In genomic region chr4:133023636-133024035, GRCm38 (mm10) we compare ENCODE assay signal across 9 mouse cellular contexts. TPM values are rescaled to one million over a fixed set of nuclear protein-coding genes. Genes with fewer than 3 reads are reported as not detected.
DNase-seq lines count a peak whose midpoint lies in the region; ATAC-seq lines count a peak whose summit lies in the region.
"Had no signal": no experiment of that assay in that cellular context is flagged by ENCODE, and none has a peak within 500 bp of the region (broad histone marks: within the 10 kb centered on the region; RNA-seq: fewer than 3 reads in every experiment).

No protein-coding gene starts in this region.

- peak; percentile 46 for DNase-seq in adrenal gland, postnatal 14 days
- no peak for DNase-seq in adrenal gland, postnatal 4 days (ENCODE audit: low spot score in 2 of 2)
- no peak for DNase-seq in limb, embryonic 10.5 days (ENCODE audit: low spot score)
- no peak for DNase-seq in hindbrain, embryonic 14.5 days (ENCODE audit: low spot score)
- no peak for DNase-seq in thymus, postnatal 14 days
- DNase-seq in MN1 (ENCODE audit: low spot score) = no peak
- DNase-seq: right cerebral cortex, postnatal 4 days had no signal

- peaks cover 13% of the 10 kb centered on the region; the same call in 1 of the 2 replicates for H3K36me3 ChIP-seq in limb, embryonic 15.5 days
- peaks cover 58% of the 10 kb centered on the region for H3K36me3 ChIP-seq in limb, embryonic 10.5 days
- H3K36me3 ChIP-seq in hindbrain, embryonic 14.5 days (replicated peaks; ENCODE audit: control insufficient read depth, insufficient read depth) = no peaks in the 10 kb centered on the region
- no peaks in the 10 kb centered on the region for H3K36me3 ChIP-seq in neural tube, embryonic 15.5 days

- ATAC-seq in limb, embryonic 15.5 days (ENCODE audit: insufficient number of reproducible peaks, low FRiP score, low TSS enrichment, low read depth) = no peak
- ATAC-seq in hindbrain, embryonic 14.5 days (ENCODE audit: low FRiP score) = no peak
- ATAC-seq in neural tube, embryonic 15.5 days (ENCODE audit: low FRiP score) = no peak

- 81% methylated on average over 6 of the region's 6 CpGs for WGBS in limb, embryonic 15.5 days
- WGBS in limb, embryonic 10.5 days = 88% methylated on average over 6 of the region's 6 CpGs
- WGBS in hindbrain, embryonic 14.5 days = 73% methylated on average over 6 of the region's 6 CpGs
- WGBS in neural tube, embryonic 15.5 days = 68% methylated on average over 6 of the region's 6 CpGs

- H3K27ac ChIP-seq in limb, embryonic 15.5 days = peak overlapping the region; percentile 86
- no peak overlapping the region for H3K27ac ChIP-seq in limb, embryonic 10.5 days
- 0 out of 2 replicates have a peak overlapping the region, but pooled peaks have one; percentile 15 for H3K27ac ChIP-seq in hindbrain, embryonic 14.5 days
- H3K27ac ChIP-seq in neural tube, embryonic 15.5 days (replicated peaks) = peak overlapping the region; percentile 77

- no peak overlapping the region for H3K4me3 ChIP-seq in limb, embryonic 15.5 days
- no peak overlapping the region for H3K4me3 ChIP-seq in limb, embryonic 10.5 days
- H3K4me3 ChIP-seq in hindbrain, embryonic 14.5 days (replicated peaks; ENCODE audit: low read length) = no peak overlapping the region
- H3K4me3 ChIP-seq in neural tube, embryonic 15.5 days (replicated peaks) = no peak overlapping the region

- H3K9me3 ChIP-seq in limb, embryonic 15.5 days = no peaks in the 10 kb centered on the region
- no peaks in the 10 kb centered on the region for H3K9me3 ChIP-seq in limb, embryonic 10.5 days (replicated peaks)
- no peaks in the 10 kb centered on the region for H3K9me3 ChIP-seq in hindbrain, embryonic 14.5 days (ENCODE audit: control insufficient read depth, low read length)
- H3K9me3 ChIP-seq in neural tube, embryonic 15.5 days (replicated peaks) = no peaks in the 10 kb centered on the region

- H3K4me2 ChIP-seq in limb, embryonic 15.5 days = no peak overlapping the region
- 0 out of 2 replicates have a peak overlapping the region, but pooled peaks have one; percentile 48 for H3K4me2 ChIP-seq in hindbrain, embryonic 14.5 days (replicated peaks)
- H3K4me2 ChIP-seq in neural tube, embryonic 15.5 days = no peak overlapping the region; the same call in 1 of the 2 replicates

- no peaks in the 10 kb centered on the region for H3K27me3 ChIP-seq in limb, embryonic 15.5 days
- H3K27me3 ChIP-seq in limb, embryonic 10.5 days (ENCODE audit: low read depth, poor library complexity, severe bottlenecking) = no peaks in the 10 kb centered on the region
- no peaks in the 10 kb centered on the region for H3K27me3 ChIP-seq in hindbrain, embryonic 14.5 days (ENCODE audit: control insufficient read depth, insufficient read depth, low read length)
- H3K27me3 ChIP-seq in neural tube, embryonic 15.5 days (replicated peaks) = no peaks in the 10 kb centered on the region

- H3K9ac ChIP-seq in limb, embryonic 15.5 days = no peak overlapping the region
- no peak overlapping the region for H3K9ac ChIP-seq in hindbrain, embryonic 14.5 days
- H3K9ac ChIP-seq in neural tube, embryonic 15.5 days (replicated peaks) = no peak overlapping the region

- peaks cover 96% of the 10 kb centered on the region for H3K4me1 ChIP-seq in limb, embryonic 15.5 days
- H3K4me1 ChIP-seq in limb, embryonic 10.5 days = peaks cover 87% of the 10 kb centered on the region
- H3K4me1 ChIP-seq in hindbrain, embryonic 14.5 days (replicated peaks; ENCODE audit: control insufficient read depth, insufficient read depth, low read length) = peaks cover 75% of the 10 kb centered on the region
- peaks cover 83% of the 10 kb centered on the region for H3K4me1 ChIP-seq in neural tube, embryonic 15.5 days

RNA-seq across cellular contexts. Expression of gene Ahdc1, which starts 12.6 kb away (rescaled TPM):
- 65.0 and 71.9 TPM in 2 replicates for total RNA-seq in adrenal gland, postnatal 14 days (2021)
- total RNA-seq in adrenal gland, postnatal 4 days (2021) = 10 to 100 TPM; 92.5 to 98.7 TPM
- polyA plus RNA-seq in limb, embryonic 15.5 days (2015; fragmentation: Nextera tagmentation; extraction: Ambion mirVana) = 10.7 and 13.2 TPM in 2 replicates
- 13.0 and 13.8 TPM in 2 replicates for polyA plus RNA-seq in limb, embryonic 10.5 days (2016; fragmentation: Nextera tagmentation; extraction: Ambion mirVana)
- polyA plus RNA-seq in hindbrain, embryonic 14.5 days (2014; fragmentation: Nextera tagmentation; extraction: Ambion mirVana) = 12.9 and 13.4 TPM in 2 replicates
- 11.0 TPM in 2 replicates for polyA plus RNA-seq in neural tube, embryonic 15.5 days (2015; fragmentation: Nextera tagmentation; extraction: Ambion mirVana)

RNA-seq across cellular contexts. Expression of gene Fgr, which starts 49.7 kb away (rescaled TPM):
- total RNA-seq in adrenal gland, postnatal 14 days (2021) = 0.78 and 1.8 TPM in 2 replicates
- total RNA-seq in adrenal gland, postnatal 4 days (2021) = 1 to 10 TPM; 1.2 to 1.5 TPM
- polyA plus RNA-seq in limb, embryonic 15.5 days (2015; fragmentation: Nextera tagmentation; extraction: Ambion mirVana) = 0.36 and 0.41 TPM in 2 replicates
- 0.19 and 0.33 TPM in 2 replicates for polyA plus RNA-seq in limb, embryonic 10.5 days (2016; fragmentation: Nextera tagmentation; extraction: Ambion mirVana)
- polyA plus RNA-seq in hindbrain, embryonic 14.5 days (2014; fragmentation: Nextera tagmentation; extraction: Ambion mirVana) = 0.14 and 0.17 TPM in 2 replicates
- 0.23 and 0.91 TPM in 2 replicates for polyA plus RNA-seq in neural tube, embryonic 15.5 days (2015; fragmentation: Nextera tagmentation; extraction: Ambion mirVana)
